Mouse (Mus musculus) intestine, embryonic 15.5 days (tissue): ENCODE data around the gene Olfr1333. TPM values are rescaled to one million over a fixed set of nuclear protein-coding genes. Genes with fewer than 3 reads are reported as not detected.
"Not testable (repeated sequence)": the region's sequence is repeated elsewhere in the genome, so short reads cannot be mapped to it uniquely, and the experiment has no call there.

Experiments used
- ATAC-seq: fragments of 200-750 bp; cut with Nextera tagmentation; 2 replicates; pipeline ENCODE4 v1.8.0; 2017; ENCODE audit warnings: moderate TSS enrichment, moderate library complexity
- H3K27ac ChIP-seq: fragments of 300-500 bp; sonication (generic); 2 replicates; pipeline ENCODE4 v1.5.1; 2015; ENCODE audit warnings: mild to moderate bottlenecking, inconsistent platforms
- H3K27me3 ChIP-seq: fragments of 300-500 bp; sonication (generic); replicated peaks from 2 replicates; pipeline ENCODE4 v1.6.1; 2015; ENCODE audit warnings: inconsistent platforms
- H3K36me3 ChIP-seq: fragments of 300-500 bp; sonication (generic); 2 replicates; pipeline ENCODE4 v1.6.1; 2015; ENCODE audit warnings: inconsistent platforms
- H3K4me1 ChIP-seq: fragments of 300-500 bp; sonication (generic); replicated peaks from 2 replicates; pipeline ENCODE4 v1.6.1; 2015; ENCODE audit warnings: inconsistent platforms
- H3K4me2 ChIP-seq: fragments of 300-500 bp; sonication (generic); replicated peaks from 2 replicates; pipeline ENCODE4 v1.6.1; 2015; ENCODE audit warnings: mild to moderate bottlenecking, inconsistent platforms
- H3K4me3 ChIP-seq: fragments of 300-500 bp; sonication (generic); replicated peaks from 2 replicates; pipeline ENCODE4 v1.5.1; 2015; ENCODE audit warnings: inconsistent platforms
- H3K9ac ChIP-seq: fragments of 300-500 bp; sonication (generic); 2 replicates; pipeline ENCODE4 v1.6.1; 2015; ENCODE audit warnings: inconsistent platforms
- H3K9me3 ChIP-seq: fragments of 300-500 bp; sonication (generic); 2 replicates; pipeline ENCODE4 v1.6.1; 2016; ENCODE audit warnings: inconsistent platforms
- WGBS: fragments of 180-500 bp; shearing (Covaris S2); methylation state at CpG from one replicate; pipeline ENCODE4 v1.1.7; 2015; 5-methylcytosine and 5-hydroxymethylcytosine counted together
- polyA plus RNA-seq: library from polyadenylated mRNA; unstranded; fragments of >200 nt; fragmentation: Nextera tagmentation; extraction: Ambion mirVana; gene quantifications from 2 replicates; pipeline ENCODE4 v1.2.1, GENCODE M21; 2015

The Olfr1333 gene
- polyA plus RNA-seq, result not detected in 2 replicates

- no peak for ATAC-seq
- H3K27ac ChIP-seq, result no peak within 1 kb of the TSS
- H3K27me3 ChIP-seq, result no peaks in the 10 kb centered on the region
- no peak within 1 kb of the TSS for H3K4me3 ChIP-seq
- no peaks in the 10 kb centered on the region for H3K9me3 ChIP-seq
- no peak within 1 kb of the TSS for H3K4me2 ChIP-seq
- H3K9ac ChIP-seq, result no peak within 1 kb of the TSS
- no peaks in the 10 kb centered on the region for H3K36me3 ChIP-seq
- 91% methylated on average over 1 of the region's 1 CpGs for WGBS
- no peaks in the 10 kb centered on the region for H3K4me1 ChIP-seq
These were observed at the start of gene Olfr1333 for GRCm38 (mm10) chr4:118836179-118836578. Gene Olfr1333 (minus strand): TSS chr4:118836279.

GRCm38 (mm10) chr4:118867566-118867965 lies 31.5 kb upstream of the Olfr1333 start:
- ATAC-seq, result no peak
- no peak overlapping the region for H3K4me3 ChIP-seq
- no peak overlapping the region for H3K27ac ChIP-seq
- no peaks in the 10 kb centered on the region for H3K9me3 ChIP-seq
- no peaks in the 10 kb centered on the region for H3K27me3 ChIP-seq
- no peak overlapping the region for H3K9ac ChIP-seq
- no peaks in the 10 kb centered on the region for H3K36me3 ChIP-seq
- H3K4me2 ChIP-seq, result no peak overlapping the region
- H3K4me1 ChIP-seq, result no peaks in the 10 kb centered on the region

GRCm38 (mm10) chr4:118864349-118864748 lies 28.3 kb upstream of the Olfr1333 start, which contains the start of gene Olfr1331:
Gene Olfr1331 (plus strand): TSS chr4:118864649.
- Histone ChIP-seq H3K4me1 (no peaks in the 10 kb centered on the region), H3K27me3 (no peaks in the 10 kb centered on the region), H3K4me2 (no peak within 1 kb of the TSS), H3K9ac (no peak within 1 kb of the TSS), H3K4me3 (no peak within 1 kb of the TSS), H3K27ac (no peak within 1 kb of the TSS), H3K36me3 (no peaks in the 10 kb centered on the region), H3K9me3 (no peaks in the 10 kb centered on the region)
- ATAC-seq, result no peak
- 95% methylated on average over 1 of the region's 1 CpGs for WGBS

GRCm38 (mm10) chr4:118862704-118863103 lies 26.6 kb upstream of the Olfr1333 start:
- Histone ChIP-seq H3K4me1 (no peaks in the 10 kb centered on the region), H3K36me3 (no peaks in the 10 kb centered on the region), H3K4me2 (no peak overlapping the region), H3K4me3 (no peak overlapping the region), H3K9ac (no peak overlapping the region), H3K27ac (no peak overlapping the region), H3K27me3 (no peaks in the 10 kb centered on the region), H3K9me3 (no peaks in the 10 kb centered on the region)
- ATAC-seq, result no peak
- 65% methylated on average over 4 of the region's 4 CpGs for WGBS

GRCm38 (mm10) chr4:118861791-118862190 lies 25.7 kb upstream of the Olfr1333 start:
- no peaks in the 10 kb centered on the region for H3K9me3 ChIP-seq
- H3K4me3 ChIP-seq, result no peak overlapping the region
- no peaks in the 10 kb centered on the region for H3K27me3 ChIP-seq
- H3K4me1 ChIP-seq, result no peaks in the 10 kb centered on the region
- H3K9ac ChIP-seq, result no peak overlapping the region
- ATAC-seq, result no peak
- no peak overlapping the region for H3K27ac ChIP-seq
- 82% methylated on average over 1 of the region's 1 CpGs for WGBS
- H3K36me3 ChIP-seq, result no peaks in the 10 kb centered on the region
- H3K4me2 ChIP-seq, result no peak overlapping the region

- Histone ChIP-seq H3K4me3 (no peak overlapping the region), H3K27ac (no peak overlapping the region), H3K9ac (no peak overlapping the region), H3K4me2 (no peak overlapping the region), H3K9me3 (no peaks in the 10 kb centered on the region), H3K27me3 (no peaks in the 10 kb centered on the region), H3K4me1 (no peaks in the 10 kb centered on the region), H3K36me3 (no peaks in the 10 kb centered on the region)
- WGBS, result 87% methylated on average over 1 of the region's 1 CpGs
- ATAC-seq, result no peak
These were observed 17.2 kb downstream of the Olfr1333 start for GRCm38 (mm10) chr4:118818921-118819320.

GRCm38 (mm10) chr4:118809844-118810243 lies 26.2 kb downstream of the Olfr1333 start, which contains the start of gene Olfr1335:
Gene Olfr1335 (minus strand): TSS chr4:118809944.
- Histone ChIP-seq H3K9me3 (no peaks in the 10 kb centered on the region), H3K9ac (no peak within 1 kb of the TSS), H3K27ac (no peak within 1 kb of the TSS), H3K27me3 (no peaks in the 10 kb centered on the region), H3K4me2 (no peak within 1 kb of the TSS), H3K36me3 (no peaks in the 10 kb centered on the region), H3K4me3 (no peak within 1 kb of the TSS), H3K4me1 (no peaks in the 10 kb centered on the region)
- 90% methylated on average over 4 of the region's 4 CpGs for WGBS
- no peak for ATAC-seq

GRCm38 (mm10) chr4:118792796-118793195 lies 43.3 kb downstream of the Olfr1333 start:
- H3K4me3 ChIP-seq, H3K9ac ChIP-seq, H3K9me3 ChIP-seq, ATAC-seq, H3K27me3 ChIP-seq, H3K4me1 ChIP-seq, H3K4me2 ChIP-seq, H3K27ac ChIP-seq, H3K36me3 ChIP-seq: not testable (repeated sequence)

- 78% methylated on average over 2 of the region's 2 CpGs for WGBS
- no peaks in the 10 kb centered on the region for H3K9me3 ChIP-seq
These were observed 53.6 kb downstream of the Olfr1333 start, which contains the start of gene Olfr1337 for GRCm38 (mm10) chr4:118782486-118782885. Gene Olfr1337 (minus strand): TSS chr4:118782586.

More at GRCm38 (mm10) chr4:118782486-118782885, 53.6 kb downstream of the Olfr1333 start, which contains the start of gene Olfr1337:
- H3K36me3 ChIP-seq, result no peaks in the 10 kb centered on the region
- no peak within 1 kb of the TSS for H3K9ac ChIP-seq
- no peaks in the 10 kb centered on the region for H3K4me1 ChIP-seq
- no peaks in the 10 kb centered on the region for H3K27me3 ChIP-seq
- no peak within 1 kb of the TSS for H3K27ac ChIP-seq
- no peak for ATAC-seq
- no peak within 1 kb of the TSS for H3K4me3 ChIP-seq
- H3K4me2 ChIP-seq, result no peak within 1 kb of the TSS

Other genes with a start within 250 kb of the Olfr1333 start
- gene Cfap57, start 215.5 kb downstream of the Olfr1333 start, polyA plus RNA-seq, result 0.55 and 0.58 TPM in 2 replicates
- 125 and 144 TPM in 2 replicates for gene Ebna1bp2, start 215.5 kb downstream of the Olfr1333 start, polyA plus RNA-seq
- not detected in 2 replicates for gene Olfr62, start 177.3 kb downstream of the Olfr1333 start, polyA plus RNA-seq
- gene Olfr1342, start 143.5 kb downstream of the Olfr1333 start, polyA plus RNA-seq, result not detected in 2 replicates
- gene Olfr1341, start 132.8 kb downstream of the Olfr1333 start, polyA plus RNA-seq, result not detected in 2 replicates
- not detected in 2 replicates for gene Olfr1340, start 116.1 kb downstream of the Olfr1333 start, polyA plus RNA-seq
- not detected in 2 replicates for gene Olfr1339, start 104.1 kb downstream of the Olfr1333 start, polyA plus RNA-seq
- gene Olfr1338, start 77.5 kb downstream of the Olfr1333 start, polyA plus RNA-seq, result not detected in 2 replicates
- not detected in 2 replicates for gene Olfr1337, start 53.7 kb downstream of the Olfr1333 start, polyA plus RNA-seq
- gene Olfr1335, start 26.3 kb downstream of the Olfr1333 start, polyA plus RNA-seq, result not detected in 2 replicates
- not detected in 2 replicates for gene Olfr1331, start 28.4 kb upstream of the Olfr1333 start, polyA plus RNA-seq
- not detected in 2 replicates for gene Olfr1330, start 52.3 kb upstream of the Olfr1333 start, polyA plus RNA-seq
- gene Olfr1329, start 81.2 kb upstream of the Olfr1333 start, polyA plus RNA-seq, result not detected in 2 replicates
- not detected in 2 replicates for gene Olfr1328, start 102.3 kb upstream of the Olfr1333 start, polyA plus RNA-seq
- not detected in 2 replicates for gene Lao1, start 125.3 kb upstream of the Olfr1333 start, polyA plus RNA-seq